Mouse (Mus musculus) ovary, postnatal 14 days (tissue): ENCODE data around the gene Hdac10.
A peak's percentile ranks its signal among the peaks of the same experiment; 100 is the strongest.

Source experiments
- DNase-seq: peaks from one replicate; pipeline ENCODE4 v3.0.0; 2022; ENCODE audit warnings: low spot score

The Hdac10 gene

DNA sequence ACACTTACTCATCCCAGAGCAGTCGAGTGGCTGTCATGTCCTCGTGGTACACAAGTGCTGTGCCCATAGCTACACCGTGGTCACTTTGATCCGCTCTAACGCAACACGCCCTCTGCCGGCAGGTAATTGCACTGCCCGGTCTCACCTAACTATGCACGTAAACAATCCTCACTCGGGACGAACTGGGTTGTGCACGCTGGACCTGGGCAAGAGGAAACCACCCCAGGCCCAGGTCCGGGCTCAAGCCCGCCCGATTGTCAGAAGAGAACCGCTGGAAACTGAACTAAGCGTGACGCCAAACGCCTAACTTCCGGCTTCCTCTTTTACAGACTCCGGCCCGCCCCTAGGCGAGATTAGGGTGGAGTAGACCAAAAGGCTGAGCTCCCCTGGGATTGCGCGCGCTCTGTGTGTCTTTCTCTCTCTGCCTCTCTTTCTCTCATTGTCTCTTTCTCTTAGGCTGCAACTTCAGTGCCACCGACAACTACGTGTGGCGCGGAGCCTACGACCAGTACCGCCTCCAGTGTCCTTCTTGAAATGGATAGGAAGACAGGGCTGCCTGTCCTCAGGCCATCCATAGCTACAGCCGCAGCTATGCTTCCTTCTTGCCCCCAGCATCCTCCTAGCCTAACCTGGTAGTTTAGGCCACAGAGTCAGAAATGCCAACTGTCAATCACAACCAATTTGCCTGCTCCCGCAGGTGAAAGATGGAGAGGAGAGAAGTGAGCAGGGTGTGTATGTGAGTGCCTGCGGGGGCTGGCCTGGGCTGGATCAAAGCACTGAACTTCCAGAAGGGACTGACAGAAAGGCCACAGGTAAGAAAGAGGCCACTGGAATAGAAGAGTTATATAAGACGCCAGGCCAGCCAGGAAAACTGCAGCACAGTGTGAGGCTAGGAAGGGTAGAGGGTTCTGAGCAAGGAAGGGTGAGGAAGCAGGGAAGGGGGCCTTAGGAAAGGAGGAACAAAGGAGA lies at the start of gene Hdac10:
Gene Hdac10, minus strand, starts transcription at position 319 of the 969 bp plus-strand sequence.
- peak; percentile 67 for DNase-seq

DNA sequence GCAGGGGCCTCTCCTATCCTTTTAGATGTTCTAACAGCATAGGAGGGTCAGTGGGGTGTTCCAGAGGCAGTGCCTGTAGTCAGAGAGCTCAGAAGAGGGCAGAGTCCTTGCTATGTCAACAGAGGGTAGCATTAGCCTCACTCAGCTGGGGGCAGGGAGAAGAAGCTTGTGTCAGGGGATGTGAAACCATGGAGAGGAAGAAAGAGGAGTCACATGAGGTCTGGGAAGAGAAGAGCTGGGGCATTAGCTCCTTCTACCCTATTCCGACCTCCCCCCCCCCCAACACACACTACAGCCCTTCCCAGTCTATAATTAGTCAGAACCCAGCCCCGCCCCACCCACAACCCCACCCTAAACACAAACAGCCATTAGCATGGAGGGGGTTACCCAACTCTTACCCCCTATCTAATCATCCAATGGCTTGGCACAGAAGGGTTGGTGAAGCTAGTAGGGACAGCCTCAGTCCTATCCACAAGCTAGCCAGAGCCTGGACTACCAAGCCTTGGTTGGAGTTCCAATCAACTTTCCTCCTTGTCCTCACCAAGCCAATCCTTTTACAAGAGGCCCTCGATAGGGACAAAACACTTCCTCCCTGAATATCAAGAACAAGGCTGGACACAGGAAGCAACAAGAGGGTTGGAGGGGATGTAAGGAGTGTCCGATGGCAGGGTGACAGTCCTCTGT lies 49.2 kb upstream of the Hdac10 start:
- DNase-seq, result no peak

DNA sequence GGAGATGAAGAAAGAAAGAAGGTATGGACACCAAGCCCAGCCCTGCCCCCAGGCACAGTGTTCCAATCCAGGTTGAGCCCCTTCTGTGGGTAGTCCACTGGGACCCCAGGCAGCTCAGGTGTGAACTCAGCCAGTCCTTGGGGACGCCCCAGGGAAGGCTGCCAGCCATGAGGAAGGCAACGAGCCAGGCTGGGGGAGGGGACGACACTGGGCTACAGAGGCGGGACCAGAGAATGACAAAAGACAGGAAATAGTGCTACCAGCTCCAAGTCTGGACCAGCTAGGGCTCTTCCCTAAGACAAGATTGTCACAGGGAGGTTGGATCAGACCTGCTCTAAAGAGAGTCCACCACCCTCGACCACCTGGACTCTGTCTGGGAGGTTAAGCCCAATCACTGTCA lies 48.6 kb upstream of the Hdac10 start:
- DNase-seq, result peak; percentile 84

DNA sequence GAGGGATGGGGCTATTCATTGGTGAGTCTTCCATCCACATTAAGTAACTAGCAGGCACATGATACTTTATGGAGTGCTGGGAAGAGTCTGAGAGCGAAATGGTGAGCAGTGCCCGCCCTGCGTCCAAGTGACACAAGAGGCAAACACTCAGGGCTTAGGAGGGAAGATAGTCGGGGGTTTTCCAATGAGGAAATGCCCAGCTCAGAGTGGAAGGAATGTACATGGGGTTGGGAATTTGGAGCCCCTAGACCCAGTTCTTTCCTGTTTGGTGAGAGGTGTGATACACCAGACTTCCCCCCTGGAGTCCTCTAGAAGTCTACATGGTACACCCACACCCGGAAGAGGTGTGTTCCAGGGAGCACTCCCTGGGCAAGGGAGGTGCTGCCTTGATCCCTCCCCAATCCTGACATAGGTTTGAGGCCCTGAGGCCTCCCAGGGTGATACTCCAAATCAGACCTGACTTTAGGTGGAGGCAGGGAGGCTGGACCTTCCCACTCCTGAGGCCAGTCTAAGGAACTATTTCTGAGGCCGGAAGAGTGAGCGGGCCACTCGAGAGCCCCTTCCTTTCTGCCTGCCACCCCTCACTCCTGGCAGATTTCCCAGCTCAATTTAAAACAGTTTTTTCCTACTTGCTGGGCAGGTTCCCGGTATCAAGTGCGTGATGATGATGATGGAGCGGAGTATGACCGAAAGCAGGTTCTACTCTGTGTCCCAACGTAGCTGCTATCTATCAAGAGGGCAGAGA lies 47.1 kb upstream of the Hdac10 start:
- no peak for DNase-seq

DNA sequence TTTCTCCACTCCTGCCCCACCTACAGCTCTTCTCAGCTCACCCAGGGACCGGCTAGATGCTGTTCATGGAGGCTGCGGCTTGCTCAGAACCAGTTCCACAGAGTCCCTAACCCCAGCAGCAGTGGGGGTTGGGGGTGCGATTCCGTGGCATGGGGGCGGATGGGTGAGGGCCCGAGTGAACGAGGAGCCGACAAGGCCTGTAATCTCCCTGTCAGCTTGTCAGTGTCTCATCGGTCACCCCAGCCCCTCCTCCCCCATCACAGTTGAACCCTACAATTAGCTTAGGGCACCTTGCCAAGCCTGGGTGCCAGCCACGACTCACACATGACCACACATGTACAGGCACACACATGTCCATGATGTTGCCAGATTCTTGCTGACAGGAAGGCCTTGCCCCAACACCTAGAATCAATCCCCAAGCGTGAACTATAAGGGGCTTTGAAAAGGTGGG lies 46.4 kb upstream of the Hdac10 start:
- DNase-seq, result no peak

DNA sequence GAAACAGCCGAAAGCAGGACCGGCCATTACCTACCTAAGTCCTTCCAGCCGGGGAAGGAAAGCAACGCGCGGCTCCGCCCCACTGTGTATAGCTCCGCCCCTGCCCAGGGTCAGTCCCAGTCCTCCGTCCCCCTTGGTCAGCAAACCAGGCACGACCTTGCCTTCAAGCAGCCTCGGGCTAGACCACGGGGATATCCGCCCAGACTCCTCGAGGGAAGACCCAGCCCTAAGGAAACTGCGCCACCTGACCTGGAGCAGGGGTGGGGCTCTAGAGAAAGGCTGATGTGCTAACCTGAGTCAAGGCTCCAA lies 45.4 kb upstream of the Hdac10 start:
- no peak for DNase-seq

DNA sequence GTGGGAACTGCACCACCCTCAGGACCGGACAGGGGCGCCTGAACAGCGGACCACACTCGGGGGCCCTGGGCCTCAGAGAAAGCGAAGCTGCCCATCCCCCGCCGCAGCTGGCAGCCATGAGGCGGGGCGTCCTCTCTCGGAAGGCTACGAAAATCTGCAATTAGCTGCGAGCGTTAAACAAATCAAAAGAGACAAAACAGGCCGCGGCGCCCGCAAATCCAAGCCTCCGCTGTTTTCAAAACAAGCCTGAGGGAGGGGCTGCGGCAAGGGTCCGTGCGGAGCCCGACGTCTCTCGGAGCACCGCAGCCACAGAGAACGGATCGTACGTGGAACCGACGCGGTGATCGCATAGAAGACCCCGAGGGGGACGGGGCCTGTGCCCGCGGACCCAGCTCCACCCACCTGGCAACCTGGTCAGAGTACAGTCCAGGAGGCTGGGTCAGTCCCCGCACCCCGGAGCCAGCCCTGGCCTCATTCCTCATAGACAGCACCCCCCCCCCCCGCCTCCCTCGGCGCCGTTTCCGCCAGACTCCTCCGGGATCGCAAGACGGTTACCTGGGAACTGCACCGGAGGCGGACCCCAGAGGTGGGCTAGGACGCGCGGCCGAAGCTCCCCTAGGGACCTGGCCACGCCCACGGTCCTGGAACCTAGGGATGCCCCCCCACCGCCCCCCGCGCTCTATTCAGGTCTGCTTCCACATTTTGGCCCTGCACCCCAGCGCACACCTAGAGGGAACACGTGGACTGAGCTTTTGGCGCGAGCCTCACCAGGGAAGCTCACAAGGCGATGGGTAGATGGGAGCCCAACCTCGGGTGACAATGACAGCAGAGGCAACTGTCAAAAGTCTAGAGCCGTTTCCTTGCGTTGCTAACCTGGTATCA lies 44.8 kb upstream of the Hdac10 start:
- no peak for DNase-seq

DNA sequence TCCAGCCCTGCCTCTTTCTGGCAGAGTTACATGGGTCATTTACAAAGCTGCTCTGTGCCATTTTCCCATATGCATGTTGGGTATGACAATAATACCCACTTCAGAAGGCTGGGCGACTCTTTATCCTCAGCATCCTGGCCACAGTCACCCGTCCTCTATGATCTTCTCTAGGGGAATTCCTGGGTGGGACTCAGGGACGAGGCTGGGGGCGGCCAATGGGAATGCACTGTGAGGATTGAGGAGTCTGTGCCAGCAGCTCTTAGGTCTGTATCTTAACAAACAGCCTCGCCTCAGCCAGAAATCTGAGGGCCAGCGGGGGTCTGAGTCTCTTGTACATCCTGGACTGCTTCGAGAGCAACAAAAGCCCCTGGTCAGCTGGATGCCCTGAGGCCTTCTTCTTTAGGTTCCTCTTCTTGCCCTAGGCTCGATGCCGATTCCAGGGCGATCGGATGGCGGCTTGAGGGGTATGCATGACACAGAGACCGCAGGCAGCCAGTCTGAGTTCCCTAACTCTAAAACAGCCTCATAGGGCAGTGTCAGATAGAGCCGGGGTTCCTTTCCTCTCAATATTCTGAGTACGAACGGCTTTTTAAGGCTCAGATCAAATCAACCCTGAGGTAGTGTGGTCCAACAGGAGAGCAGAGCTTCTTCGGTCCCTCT lies 43.9 kb upstream of the Hdac10 start:
- DNase-seq, result no peak

DNA sequence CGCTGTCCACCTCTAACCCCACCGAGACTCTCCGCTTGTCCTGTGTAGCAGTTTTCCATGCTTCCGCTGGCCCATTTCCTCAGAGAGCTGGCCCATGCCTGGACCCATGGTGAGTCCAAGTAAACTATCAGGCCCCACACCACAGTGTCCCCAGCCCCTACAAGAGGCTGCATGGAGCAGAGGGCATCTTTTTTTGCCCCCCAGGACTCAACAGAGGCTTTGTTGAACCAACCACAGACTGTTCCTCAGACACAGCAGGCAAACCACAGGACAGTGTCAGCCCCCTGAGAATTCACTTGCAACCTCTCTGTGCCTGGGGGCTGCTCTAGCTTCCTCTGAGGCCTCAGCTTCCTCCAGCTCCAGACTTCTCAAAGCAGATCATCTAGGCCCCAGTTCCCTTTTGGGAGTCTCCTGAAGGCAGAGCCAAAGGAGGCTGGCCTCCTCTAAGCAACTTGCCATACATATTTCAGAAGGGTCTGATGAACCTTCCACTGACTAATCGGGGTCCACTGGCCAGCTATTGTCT lies 43.1 kb upstream of the Hdac10 start:
- no peak for DNase-seq

DNA sequence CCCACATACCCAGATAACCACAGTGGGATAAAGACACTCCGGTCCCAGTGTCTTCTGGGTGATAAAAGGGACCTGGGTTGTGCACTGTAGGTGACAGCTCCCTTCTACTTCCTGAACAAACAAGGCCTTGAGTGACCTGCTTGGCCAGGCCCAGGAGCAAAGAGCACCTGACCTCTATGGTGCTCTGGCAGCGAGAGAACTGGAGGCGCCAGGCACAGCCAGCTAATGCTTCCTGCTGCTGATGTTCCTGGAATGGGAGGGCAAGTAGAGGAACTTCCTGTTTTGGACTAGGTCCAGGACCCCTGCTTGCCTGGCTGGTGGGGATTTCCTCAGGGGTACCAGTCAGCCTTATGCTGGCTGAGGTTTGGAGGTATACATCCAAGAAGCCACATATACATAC lies 41.6 kb upstream of the Hdac10 start:
- no peak for DNase-seq

DNA sequence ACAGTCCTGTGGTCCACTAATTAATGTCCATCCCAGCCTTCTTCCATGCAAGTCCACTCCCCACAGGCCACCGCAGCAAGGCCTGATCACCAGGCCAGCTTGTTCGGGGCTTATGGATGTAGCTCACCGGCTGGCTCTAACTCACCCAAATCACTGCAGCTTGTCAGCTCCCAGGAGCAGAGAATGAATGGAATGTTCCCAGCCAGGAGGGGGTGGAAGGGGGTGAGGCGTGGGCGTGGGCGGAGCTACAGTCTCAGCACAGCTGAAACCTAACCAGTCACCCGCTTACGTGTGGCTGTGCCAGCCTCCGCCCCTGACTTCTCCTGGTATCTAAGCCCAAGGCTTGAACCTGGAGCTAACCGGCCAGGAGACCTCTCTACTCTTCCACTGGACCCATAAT lies 40.9 kb upstream of the Hdac10 start:
- DNase-seq, result peak; percentile 58

DNA sequence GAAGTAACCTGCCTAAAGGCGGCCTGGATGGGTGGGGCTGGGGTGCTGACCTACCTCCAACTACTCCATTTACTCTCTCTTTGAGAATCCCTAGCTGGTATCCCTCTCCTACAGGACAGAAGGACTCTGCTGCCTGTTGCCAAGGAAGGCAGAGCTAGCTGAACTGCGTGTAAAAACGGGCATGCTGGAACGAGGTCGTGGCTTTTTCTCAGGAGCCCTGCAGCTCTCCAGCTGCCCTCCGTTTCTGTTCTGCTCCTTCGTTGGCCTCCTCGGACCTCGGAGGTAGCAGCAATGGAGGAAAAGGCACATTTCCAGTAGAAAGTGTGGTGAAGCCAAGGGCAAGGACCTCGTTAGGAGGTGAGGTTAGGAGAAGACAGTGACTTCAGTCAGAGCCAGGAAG lies 40.4 kb upstream of the Hdac10 start:
- DNase-seq, result no peak

DNA sequence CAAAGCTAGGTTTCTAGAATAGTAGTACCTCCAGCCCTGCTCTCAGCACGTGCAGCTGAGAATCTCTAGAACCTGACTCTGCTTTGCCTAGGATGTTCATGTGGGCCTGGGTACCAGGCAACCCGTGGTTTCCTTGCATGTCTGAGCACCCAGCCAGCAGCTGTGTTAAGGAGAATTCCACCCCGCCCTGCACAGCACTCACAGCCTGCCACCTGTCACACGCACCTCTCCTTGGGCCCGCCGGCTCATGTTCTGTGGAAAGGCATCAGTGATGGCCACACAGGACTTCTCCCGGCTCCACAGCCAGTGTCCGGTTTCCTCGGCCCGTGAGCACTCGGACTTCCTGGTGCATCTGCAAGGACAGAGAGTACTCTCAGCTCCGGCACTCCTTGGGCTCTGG lies 37.0 kb upstream of the Hdac10 start:
- DNase-seq, result no peak

DNA sequence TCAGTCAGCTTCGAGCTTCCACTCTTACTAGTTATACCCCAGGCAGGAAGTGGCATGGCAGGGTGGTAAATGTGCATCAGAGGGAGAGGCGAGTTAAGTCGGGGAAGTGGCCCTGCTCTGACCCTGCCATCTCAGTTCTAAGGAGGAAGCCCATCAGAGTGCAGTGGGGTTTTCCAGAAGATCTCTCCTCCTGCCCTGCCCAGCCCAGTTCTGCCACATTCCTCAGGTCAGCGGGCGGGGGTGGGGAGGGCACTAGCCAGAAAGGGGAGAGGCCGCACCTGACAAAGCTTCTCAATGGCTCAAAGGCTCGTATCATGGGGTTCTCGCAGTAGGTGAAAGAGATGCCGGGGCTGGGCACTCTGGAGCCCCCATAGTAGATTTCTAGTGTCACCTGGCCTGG lies 32.9 kb upstream of the Hdac10 start:
- no peak for DNase-seq

DNA sequence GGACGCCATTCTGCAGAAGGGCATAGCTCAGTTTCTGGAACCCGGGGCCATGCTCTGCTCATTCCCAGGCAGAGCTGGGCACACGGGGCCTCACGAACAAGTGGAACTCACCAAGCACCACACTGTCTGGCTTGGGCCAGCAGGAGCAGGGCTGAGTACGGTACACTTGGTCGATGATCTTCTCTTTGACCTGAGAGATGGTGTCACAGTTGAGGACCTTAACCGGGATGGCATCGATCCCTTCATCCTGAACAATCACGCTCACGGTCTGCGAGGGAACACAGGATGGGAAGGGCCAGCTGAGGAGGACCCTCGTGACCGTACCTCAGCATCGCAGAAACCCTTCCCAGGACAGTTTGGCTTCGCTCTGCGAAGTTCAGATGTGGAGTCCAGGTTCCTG lies 30.0 kb upstream of the Hdac10 start:
- no peak for DNase-seq

DNA sequence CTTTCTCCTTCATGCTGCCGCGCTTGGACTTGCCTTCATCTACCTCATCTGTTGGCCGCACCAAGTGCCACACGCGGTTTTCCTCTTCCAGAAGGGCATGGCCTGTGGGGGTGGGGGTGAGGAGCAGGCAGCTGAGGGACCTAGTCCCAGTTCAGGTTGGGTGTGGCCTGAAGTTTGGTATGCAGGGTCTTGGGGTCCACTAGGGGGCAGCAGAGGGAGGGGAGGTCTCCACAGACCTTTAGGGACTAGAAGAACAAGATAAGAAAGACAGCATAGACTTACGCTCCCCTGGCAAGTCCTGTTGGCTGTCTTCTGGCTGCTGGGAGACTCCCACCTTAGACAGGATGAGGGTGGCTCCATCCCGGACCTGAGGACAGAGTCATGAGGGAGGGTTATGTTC lies 29.5 kb upstream of the Hdac10 start:
- DNase-seq, result no peak

DNA sequence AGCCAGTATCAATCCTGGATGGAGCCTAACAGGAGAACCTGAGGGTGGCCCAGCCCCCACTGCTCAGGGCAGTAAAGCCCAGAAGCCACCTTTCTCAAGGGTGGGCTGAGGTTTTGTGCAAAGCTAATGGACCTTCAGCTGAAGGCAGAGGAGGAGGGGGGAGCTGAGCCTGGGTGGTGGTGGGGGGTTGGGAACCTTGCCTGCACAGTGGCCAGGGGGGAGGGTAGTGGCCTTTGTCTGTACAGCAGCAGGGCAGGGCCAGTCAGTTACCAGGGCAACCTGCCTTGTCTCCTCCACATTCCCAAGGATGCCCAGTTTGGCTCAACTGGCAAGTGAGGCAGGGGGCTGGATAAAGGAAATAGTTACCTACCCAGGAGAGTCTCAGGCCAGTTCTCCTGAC lies 23.8 kb upstream of the Hdac10 start:
- DNase-seq, result no peak

DNA sequence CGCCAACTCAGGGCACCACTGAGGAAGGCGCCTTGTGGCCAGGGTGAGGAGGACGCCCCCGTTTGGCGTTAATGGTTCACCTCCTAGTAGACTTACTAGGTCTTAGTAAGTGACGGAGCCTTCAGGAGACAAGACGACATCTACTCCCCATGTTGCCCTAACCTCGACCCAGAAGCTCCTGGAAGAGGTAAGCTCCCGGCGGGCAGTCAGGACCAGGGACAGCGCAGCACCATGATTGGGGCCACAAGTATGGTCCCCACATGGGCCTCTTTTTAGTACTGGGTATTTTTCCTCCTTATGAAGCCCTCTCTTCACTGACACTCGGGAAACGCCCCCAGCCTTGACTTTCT lies 21.5 kb upstream of the Hdac10 start:
- DNase-seq, result no peak

DNA sequence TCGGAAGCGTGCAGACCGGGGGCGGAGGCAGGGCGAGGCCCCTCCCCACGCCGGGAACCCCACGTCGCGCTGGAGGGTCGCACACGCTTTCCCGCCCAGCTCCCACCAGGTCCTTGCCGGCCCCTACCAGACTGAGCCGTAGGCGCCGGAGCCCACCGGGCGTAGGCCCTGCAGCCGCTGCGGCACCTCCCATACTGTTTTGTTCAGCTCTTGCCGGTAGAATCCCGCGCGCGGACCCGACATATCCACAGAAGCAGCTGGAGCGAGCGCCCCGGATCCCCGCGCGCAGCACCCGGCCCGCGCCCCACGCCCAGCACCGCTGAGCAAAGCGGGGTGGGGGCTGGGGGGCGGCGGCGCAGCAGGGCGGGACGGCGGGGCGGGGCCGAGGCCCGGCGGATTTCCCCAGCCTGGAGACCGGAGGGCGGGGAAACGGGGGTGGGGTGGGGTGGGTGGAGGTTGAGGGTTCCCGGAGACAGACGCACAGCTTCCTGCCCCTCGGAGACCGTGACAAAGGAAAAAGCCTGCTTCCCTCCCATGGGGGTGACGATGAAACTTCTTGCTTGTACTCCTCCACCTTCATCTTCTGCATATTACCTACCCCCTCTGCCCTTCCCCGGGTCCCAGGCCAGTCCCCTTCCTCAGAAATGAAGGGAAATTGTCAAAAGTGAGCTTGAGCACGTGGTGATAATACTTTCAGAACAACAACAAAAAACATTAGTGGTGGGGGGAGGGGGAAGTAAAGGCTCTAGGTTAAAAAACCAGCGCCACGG lies 21.0 kb upstream of the Hdac10 start, which contains the start of gene Mapk11:
Gene Mapk11, minus strand, starts transcription at position 358 of the 770 bp plus-strand sequence.
- DNase-seq, result no peak
